Mouse (Mus musculus): ENCODE data around the gene Rnd1. TPM values are rescaled to one million over a fixed set of nuclear protein-coding genes. Genes with fewer than 3 reads are reported as not detected.
A peak's percentile ranks its signal among the peaks of the same experiment; 100 is the strongest.

The Rnd1 gene
- polyA plus RNA-seq, 1 experiment from 2014 or later = 6.3 TPM

- peak overlapping the region; percentile 68 for H3K4me2 ChIP-seq
- ATAC-seq = peak; percentile 89
- WGBS = 3% methylated on average over 40 of the region's 40 CpGs
These were observed 22.2 kb upstream of the Rnd1 start for GRCm38 (mm10) chr15:98699190-98700105.

GRCm38 (mm10) chr15:98696216-98696615 lies 19.0 kb upstream of the Rnd1 start:
- ATAC-seq = no peak
- Histone ChIP-seq H3K4me1 (peaks cover 27% of the 10 kb centered on the region), H3K27ac (no peak overlapping the region), H3K27me3 (peaks cover 17% of the 10 kb centered on the region), H3K9me3 (replicated peaks) (no peaks in the 10 kb centered on the region), H3K9ac (no peak overlapping the region), H3K4me3 (no peak overlapping the region), H3K36me3 (ENCODE audit: poor library complexity, severe bottlenecking) (no peaks in the 10 kb centered on the region), H3K4me2 (no peak overlapping the region)
- 52% methylated on average over 8 of the region's 8 CpGs for WGBS

More at GRCm38 (mm10) chr15:98699190-98700105, 22.2 kb upstream of the Rnd1 start:
- H3K36me3 ChIP-seq (ENCODE audit: poor library complexity, severe bottlenecking) = no peaks in the 10 kb centered on the region
- peaks cover 15% of the 10 kb centered on the region; the same call in 1 of the 2 replicates for H3K4me1 ChIP-seq
- H3K27me3 ChIP-seq = peaks cover 46% of the 10 kb centered on the region
- peak overlapping the region; percentile 59 for H3K9ac ChIP-seq
- H3K9me3 ChIP-seq (replicated peaks) = no peaks in the 10 kb centered on the region
- H3K4me3 ChIP-seq = peak overlapping the region; percentile 41
- H3K27ac ChIP-seq = no peak overlapping the region

GRCm38 (mm10) chr15:98695726-98696125 lies 18.5 kb upstream of the Rnd1 start:
- Histone ChIP-seq H3K36me3 (ENCODE audit: poor library complexity, severe bottlenecking) (no peaks in the 10 kb centered on the region), H3K4me3 (no peak overlapping the region), H3K27me3 (peaks cover 12% of the 10 kb centered on the region), H3K4me2 (no peak overlapping the region), H3K4me1 (peaks cover 31% of the 10 kb centered on the region), H3K9me3 (replicated peaks) (no peaks in the 10 kb centered on the region), H3K9ac (no peak overlapping the region), H3K27ac (no peak overlapping the region)
- no peak for ATAC-seq
- WGBS = 60% methylated on average over 9 of the region's 9 CpGs

GRCm38 (mm10) chr15:98692171-98692715 lies 15.0 kb upstream of the Rnd1 start:
- Histone ChIP-seq H3K9me3 (replicated peaks) (no peaks in the 10 kb centered on the region), H3K27me3 (no peaks in the 10 kb centered on the region), H3K4me3 (no peak overlapping the region), H3K9ac (no peak overlapping the region), H3K4me1 (peaks cover 25% of the 10 kb centered on the region), H3K27ac (no peak overlapping the region), H3K36me3 (ENCODE audit: poor library complexity, severe bottlenecking) (no peaks in the 10 kb centered on the region), H3K4me2 (no peak overlapping the region)
- ATAC-seq = no peak
- WGBS = 59% methylated on average over 11 of the region's 11 CpGs

GRCm38 (mm10) chr15:98691486-98692147 lies 14.4 kb upstream of the Rnd1 start:
- H3K4me3 ChIP-seq = no peak overlapping the region
- H3K9me3 ChIP-seq (replicated peaks) = no peaks in the 10 kb centered on the region
- H3K27me3 ChIP-seq = no peaks in the 10 kb centered on the region
- H3K4me1 ChIP-seq = peaks cover 24% of the 10 kb centered on the region
- H3K4me2 ChIP-seq = peak overlapping the region; percentile 28
- ATAC-seq = peak; percentile 33; the same call in 1 of the 2 replicates
- whole genome bisulfite sequencing = 7% methylated on average over 7 of the region's 7 CpGs
- no peak overlapping the region for H3K9ac ChIP-seq
- H3K36me3 ChIP-seq (ENCODE audit: poor library complexity, severe bottlenecking) = no peaks in the 10 kb centered on the region
- no peak overlapping the region for H3K27ac ChIP-seq

GRCm38 (mm10) chr15:98689682-98690081 lies 12.4 kb upstream of the Rnd1 start:
- no peaks in the 10 kb centered on the region for H3K9me3 ChIP-seq (replicated peaks)
- WGBS = 86% methylated on average over 2 of the region's 2 CpGs
- H3K36me3 ChIP-seq (ENCODE audit: poor library complexity, severe bottlenecking) = no peaks in the 10 kb centered on the region
- no peak overlapping the region for H3K4me3 ChIP-seq
- peaks cover 19% of the 10 kb centered on the region for H3K4me1 ChIP-seq
- no peaks in the 10 kb centered on the region for H3K27me3 ChIP-seq
- H3K27ac ChIP-seq = no peak overlapping the region
- no peak overlapping the region for H3K9ac ChIP-seq
- no peak overlapping the region for H3K4me2 ChIP-seq
- no peak for ATAC-seq

- ATAC-seq = no peak
- 68% methylated on average over 3 of the region's 3 CpGs for WGBS
- Histone ChIP-seq H3K4me3 (no peak overlapping the region), H3K9ac (no peak overlapping the region), H3K9me3 (replicated peaks) (no peaks in the 10 kb centered on the region), H3K36me3 (ENCODE audit: poor library complexity, severe bottlenecking) (no peaks in the 10 kb centered on the region), H3K4me1 (peaks cover 4% of the 10 kb centered on the region), H3K27ac (no peak overlapping the region), H3K4me2 (no peak overlapping the region), H3K27me3 (no peaks in the 10 kb centered on the region)
These were observed 8.7 kb upstream of the Rnd1 start for GRCm38 (mm10) chr15:98685926-98686325.

- ATAC-seq = no peak
- H3K4me3 ChIP-seq = no peak overlapping the region
- WGBS = 100% methylated on average over 1 of the region's 1 CpGs
These were observed 6.5 kb upstream of the Rnd1 start for GRCm38 (mm10) chr15:98683746-98684145.

GRCm38 (mm10) chr15:98683177-98683576 lies 5.9 kb upstream of the Rnd1 start:
- peaks cover 13% of the 10 kb centered on the region for H3K27me3 ChIP-seq
- H3K9me3 ChIP-seq (replicated peaks) = no peaks in the 10 kb centered on the region
- no peak overlapping the region for H3K4me3 ChIP-seq
- H3K4me1 ChIP-seq = no peaks in the 10 kb centered on the region
- no peaks in the 10 kb centered on the region for H3K36me3 ChIP-seq (ENCODE audit: poor library complexity, severe bottlenecking)
- H3K9ac ChIP-seq = no peak overlapping the region
- WGBS = 77% methylated on average over 10 of the region's 10 CpGs
- H3K4me2 ChIP-seq = no peak overlapping the region
- H3K27ac ChIP-seq = no peak overlapping the region
- no peak for ATAC-seq

More at GRCm38 (mm10) chr15:98683746-98684145, 6.5 kb upstream of the Rnd1 start:
- Histone ChIP-seq H3K9me3 (replicated peaks) (no peaks in the 10 kb centered on the region), H3K36me3 (ENCODE audit: poor library complexity, severe bottlenecking) (no peaks in the 10 kb centered on the region), H3K27me3 (peaks cover 9% of the 10 kb centered on the region), H3K9ac (no peak overlapping the region), H3K4me2 (no peak overlapping the region), H3K27ac (no peak overlapping the region), H3K4me1 (no peaks in the 10 kb centered on the region)

GRCm38 (mm10) chr15:98681633-98682032 lies 4.4 kb upstream of the Rnd1 start:
- Histone ChIP-seq H3K9ac (no peak overlapping the region), H3K4me3 (no peak overlapping the region), H3K9me3 (replicated peaks) (no peaks in the 10 kb centered on the region), H3K27ac (no peak overlapping the region), H3K4me1 (peaks cover 12% of the 10 kb centered on the region), H3K4me2 (no peak overlapping the region), H3K27me3 (peaks cover 20% of the 10 kb centered on the region), H3K36me3 (ENCODE audit: poor library complexity, severe bottlenecking) (no peaks in the 10 kb centered on the region)
- WGBS = 83% methylated on average over 7 of the region's 7 CpGs
- ATAC-seq = no peak

- H3K27ac ChIP-seq = no peak overlapping the region
- H3K4me1 ChIP-seq = peaks cover 22% of the 10 kb centered on the region
- no peaks in the 10 kb centered on the region for H3K36me3 ChIP-seq (ENCODE audit: poor library complexity, severe bottlenecking)
- H3K4me3 ChIP-seq = no peak overlapping the region
- H3K9me3 ChIP-seq (replicated peaks) = no peaks in the 10 kb centered on the region
- WGBS = 94% methylated on average over 8 of the region's 8 CpGs
- H3K9ac ChIP-seq = no peak overlapping the region
- no peak for ATAC-seq
- H3K4me2 ChIP-seq = no peak overlapping the region
- H3K27me3 ChIP-seq = peaks cover 29% of the 10 kb centered on the region
These were observed 3.4 kb upstream of the Rnd1 start for GRCm38 (mm10) chr15:98680660-98681059.

- peak overlapping the region; percentile 99; the same call in 1 of the 2 replicates for H3K4me2 ChIP-seq
- H3K9me3 ChIP-seq (replicated peaks) = no peaks in the 10 kb centered on the region
- no peak overlapping the region for H3K4me3 ChIP-seq
- no peak overlapping the region for H3K9ac ChIP-seq
- no peak overlapping the region for H3K27ac ChIP-seq
- 67% methylated on average over 7 of the region's 7 CpGs for WGBS
- no peaks in the 10 kb centered on the region for H3K36me3 ChIP-seq (ENCODE audit: poor library complexity, severe bottlenecking)
- ATAC-seq = no peak
- peaks cover 43% of the 10 kb centered on the region for H3K4me1 ChIP-seq
- H3K27me3 ChIP-seq = peaks cover 37% of the 10 kb centered on the region
These were observed 716 bp upstream of the Rnd1 start for GRCm38 (mm10) chr15:98677977-98678376.

Measured in forebrain, embryonic 13.5 days (tissue).